Comparison of ENCODE assay signal across 28 mouse cellular contexts in the genomic region with DNA sequence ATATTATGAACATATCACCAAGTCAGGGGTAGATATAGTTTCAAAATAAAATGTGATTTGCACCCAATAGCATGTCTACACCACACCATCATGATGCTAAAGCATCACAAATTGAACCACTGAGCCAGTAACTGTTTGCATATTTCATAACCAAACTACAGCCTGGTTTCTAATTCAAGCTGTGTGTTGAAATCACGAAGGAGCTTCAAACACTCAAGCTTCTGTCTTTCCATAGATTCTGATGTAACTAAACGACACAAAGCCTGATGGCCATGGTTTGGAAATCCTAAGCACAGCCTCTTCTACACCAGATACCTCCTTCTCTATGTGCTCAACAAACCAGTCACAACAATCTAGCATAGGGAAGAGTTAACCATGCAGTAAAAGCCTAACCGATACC.
"Had no signal": no experiment of that assay in that cellular context is flagged by ENCODE, and none has a peak within 500 bp of the region (broad histone marks: within the 10 kb centered on the region; RNA-seq: fewer than 3 reads in every experiment).

No protein-coding gene starts in this region.

- H3K9me3 ChIP-seq: embryonic facial prominence, embryonic 10.5 days; embryonic facial prominence, embryonic 12.5 days; embryonic facial prominence, embryonic 13.5 days; embryonic facial prominence, embryonic 15.5 days; forebrain, embryonic 10.5 days; forebrain, embryonic 12.5 days; forebrain, embryonic 13.5 days; forebrain, embryonic 15.5 days had no signal

- H3K27me3 ChIP-seq: embryonic facial prominence, embryonic 12.5 days; embryonic facial prominence, embryonic 13.5 days; embryonic facial prominence, embryonic 15.5 days; forebrain, embryonic 12.5 days; forebrain, embryonic 13.5 days; forebrain, embryonic 15.5 days had no signal

- ATAC-seq: forebrain, embryonic 13.5 days; forebrain, embryonic 14.5 days; forebrain, embryonic 15.5 days; forebrain, embryonic 16.5 days; forebrain, postnatal 0 days had no signal

- H3K9ac ChIP-seq: embryonic facial prominence, embryonic 12.5 days; embryonic facial prominence, embryonic 13.5 days; embryonic facial prominence, embryonic 15.5 days; forebrain, embryonic 12.5 days; forebrain, embryonic 13.5 days; forebrain, embryonic 15.5 days; forebrain, postnatal 0 days had no signal

- H3K4me3 ChIP-seq: embryonic facial prominence, embryonic 10.5 days; embryonic facial prominence, embryonic 12.5 days; embryonic facial prominence, embryonic 13.5 days; embryonic facial prominence, embryonic 15.5 days; erythroblast, embryonic 14.5 days; forebrain, embryonic 10.5 days; forebrain, embryonic 12.5 days; forebrain, embryonic 13.5 days; forebrain, embryonic 15.5 days; gastrocnemius, adult 2 months; heart, adult 2 months had no signal

- H3K4me2 ChIP-seq: embryonic facial prominence, embryonic 12.5 days; embryonic facial prominence, embryonic 13.5 days; embryonic facial prominence, embryonic 15.5 days; forebrain, embryonic 12.5 days; forebrain, embryonic 13.5 days; forebrain, embryonic 15.5 days had no signal

- H3K4me1 ChIP-seq: embryonic facial prominence, embryonic 10.5 days; embryonic facial prominence, embryonic 12.5 days; embryonic facial prominence, embryonic 13.5 days; embryonic facial prominence, embryonic 15.5 days; forebrain, embryonic 13.5 days; forebrain, embryonic 15.5 days had no signal

- DNase-seq: cerebellum, adult 8-10 months; cerebellum, adult 9-10 months; cerebellum, adult 9-11 months; cerebellum, postnatal 10 days; cerebellum, postnatal 14 days; cerebellum, postnatal 25 days; cerebellum, postnatal 36 days; embryo, embryonic 11 days; forebrain, postnatal 0 days; gastrocnemius, adult 2 months; gastrocnemius, postnatal 10 days; gastrocnemius, postnatal 14 days; gastrocnemius, postnatal 25 days; gastrocnemius, postnatal 36 days; heart, adult 11 months; heart, adult 18-20 months; heart, adult 2 months had no signal

- H3K27ac ChIP-seq: embryonic facial prominence, embryonic 10.5 days; embryonic facial prominence, embryonic 12.5 days; embryonic facial prominence, embryonic 13.5 days; embryonic facial prominence, embryonic 15.5 days; forebrain, embryonic 10.5 days; forebrain, embryonic 12.5 days; forebrain, embryonic 13.5 days; forebrain, embryonic 15.5 days; gastrocnemius, adult 2 months; heart, adult 2 months had no signal

- H3K36me3 ChIP-seq: embryonic facial prominence, embryonic 10.5 days; embryonic facial prominence, embryonic 12.5 days; embryonic facial prominence, embryonic 13.5 days; embryonic facial prominence, embryonic 15.5 days; forebrain, embryonic 10.5 days; forebrain, embryonic 12.5 days; forebrain, embryonic 15.5 days had no signal
